In the genomic region with DNA sequence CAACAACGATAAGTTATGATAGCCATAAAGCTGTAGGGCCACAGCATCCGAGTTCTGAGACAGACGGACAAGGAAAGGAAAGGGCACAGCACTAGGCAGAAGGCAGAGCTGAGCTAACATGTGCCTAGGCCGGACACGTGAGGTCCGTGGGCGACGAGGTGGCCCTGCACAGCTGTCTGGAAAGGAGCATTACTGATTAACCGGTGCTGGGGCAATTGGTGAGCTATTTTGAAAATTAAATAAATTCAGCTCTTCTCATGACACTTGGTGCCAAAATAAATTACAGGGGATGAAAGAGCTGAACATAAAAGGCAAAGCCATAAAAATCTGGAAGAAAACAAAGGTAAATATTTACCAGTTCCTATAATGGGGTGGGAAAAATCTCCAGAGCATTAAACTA, we compare ENCODE assay signal across 27 mouse cellular contexts.
DNase-seq lines count a peak whose midpoint lies in the region; ATAC-seq lines count a peak whose summit lies in the region.
"Had no signal": no experiment of that assay in that cellular context is flagged by ENCODE, and none has a peak within 500 bp of the region (broad histone marks: within the 10 kb centered on the region; RNA-seq: fewer than 3 reads in every experiment).

No protein-coding gene starts in this region.

- H3K4me3 ChIP-seq in intestine, embryonic 16.5 days (ENCODE audit: low read length): no peak overlapping the region
- H3K4me3 ChIP-seq in intestine, embryonic 15.5 days (replicated peaks): no peak overlapping the region
- no peak overlapping the region for H3K4me3 ChIP-seq in kidney, embryonic 16.5 days (ENCODE audit: low read length)
- H3K4me3 ChIP-seq: hindbrain, embryonic 13.5 days; limb, embryonic 13.5 days; liver, embryonic 13.5 days; neural tube, embryonic 15.5 days; stomach, embryonic 15.5 days had no signal

- intact Hi-C loops in heart, postnatal 25 days (cut with DNase I): no loop called here

- ATAC-seq in intestine, embryonic 16.5 days: peak; percentile 53; the same call in 1 of the 2 replicates
- ATAC-seq in intestine, embryonic 15.5 days: no peak
- ATAC-seq in kidney, embryonic 16.5 days (ENCODE audit: low FRiP score, low TSS enrichment): peak; percentile 88
- ATAC-seq: forebrain, embryonic 14.5 days had no signal

- H3K27ac ChIP-seq in intestine, embryonic 16.5 days (ENCODE audit: low read length): no peak overlapping the region
- H3K27ac ChIP-seq in intestine, embryonic 15.5 days: no peak overlapping the region
- no peak overlapping the region for H3K27ac ChIP-seq in kidney, embryonic 16.5 days (ENCODE audit: low read length)
- H3K27ac ChIP-seq: hindbrain, embryonic 13.5 days; limb, embryonic 13.5 days; liver, embryonic 13.5 days; neural tube, embryonic 15.5 days; stomach, embryonic 15.5 days had no signal

- no peaks in the 10 kb centered on the region for H3K27me3 ChIP-seq in intestine, embryonic 16.5 days (replicated peaks; ENCODE audit: control insufficient read depth, insufficient read depth, low read length)
- H3K27me3 ChIP-seq in intestine, embryonic 15.5 days (replicated peaks): 0 out of 2 replicates have a peak, but pooled peaks cover 3% of the 10 kb centered on the region
- no peaks in the 10 kb centered on the region for H3K27me3 ChIP-seq in kidney, embryonic 16.5 days (ENCODE audit: insufficient read depth, low read length)
- H3K27me3 ChIP-seq: stomach, embryonic 15.5 days had no signal

- H3K9me3 ChIP-seq in intestine, embryonic 16.5 days (ENCODE audit: control insufficient read depth, low read length): no peaks in the 10 kb centered on the region
- no peaks in the 10 kb centered on the region for H3K9me3 ChIP-seq in intestine, embryonic 15.5 days
- no peaks in the 10 kb centered on the region for H3K9me3 ChIP-seq in kidney, embryonic 16.5 days (ENCODE audit: low read length)
- H3K9me3 ChIP-seq: G1E; hindbrain, embryonic 13.5 days; limb, embryonic 13.5 days; liver, embryonic 13.5 days; neural tube, embryonic 15.5 days; stomach, embryonic 15.5 days had no signal

- WGBS in intestine, embryonic 16.5 days: 52% methylated on average over 9 of the region's 9 CpGs
- 40% methylated on average over 9 of the region's 9 CpGs for WGBS in intestine, embryonic 15.5 days
- WGBS in kidney, embryonic 16.5 days: 53% methylated on average over 9 of the region's 9 CpGs

- DNase-seq in kidney, adult 18-20 months: peak; percentile 77
- peak; percentile 87 to 92 for DNase-seq in kidney, postnatal 36 days
- DNase-seq in heart, postnatal 25 days (ENCODE audit: low spot score): no peak
- no peak for DNase-seq in left cerebral cortex, adult 9 months (ENCODE audit: low spot score in 2 of 2)
- DNase-seq in T-cell, adult 2 months (ENCODE audit: low spot score): no peak
- DNase-seq: adrenal gland, postnatal 14 days; cerebellum, adult 11 months; cerebellum, adult 9-10 months; cerebellum, postnatal 36 days; gastrocnemius, postnatal 25 days; heart, adult 18-20 months; heart, postnatal 14 days; liver, embryonic 13.5 days; lung, embryonic 14.5 days; lung, postnatal 14 days; midbrain, embryonic 14.5 days; retina, postnatal 1 day; right cerebral cortex, postnatal 14 days had no signal

- no peaks in the 10 kb centered on the region for H3K36me3 ChIP-seq in intestine, embryonic 16.5 days (ENCODE audit: control insufficient read depth, insufficient read depth, low read length)
- no peaks in the 10 kb centered on the region for H3K36me3 ChIP-seq in intestine, embryonic 15.5 days
- H3K36me3 ChIP-seq in kidney, embryonic 16.5 days (ENCODE audit: insufficient read depth, low read length): no peaks in the 10 kb centered on the region
- H3K36me3 ChIP-seq: G1E; hindbrain, embryonic 13.5 days; limb, embryonic 13.5 days; liver, embryonic 13.5 days; neural tube, embryonic 15.5 days; stomach, embryonic 15.5 days had no signal

- no peak overlapping the region for H3K9ac ChIP-seq in intestine, embryonic 16.5 days (ENCODE audit: low read depth, low read length)
- no peak overlapping the region for H3K9ac ChIP-seq in intestine, embryonic 15.5 days
- H3K9ac ChIP-seq in kidney, embryonic 16.5 days (replicated peaks; ENCODE audit: low read length): no peak overlapping the region
- H3K9ac ChIP-seq: hindbrain, embryonic 13.5 days; limb, embryonic 13.5 days; liver, embryonic 13.5 days; lung, embryonic 14.5 days; neural tube, embryonic 15.5 days; stomach, embryonic 15.5 days had no signal

- no peak overlapping the region for H3K4me2 ChIP-seq in intestine, embryonic 16.5 days (ENCODE audit: low read depth, low read length)
- H3K4me2 ChIP-seq in intestine, embryonic 15.5 days (replicated peaks): no peak overlapping the region
- no peak overlapping the region for H3K4me2 ChIP-seq in kidney, embryonic 16.5 days (replicated peaks; ENCODE audit: low read depth, low read length)
- H3K4me2 ChIP-seq: hindbrain, embryonic 13.5 days; limb, embryonic 13.5 days; liver, embryonic 13.5 days; lung, embryonic 14.5 days; neural tube, embryonic 15.5 days; stomach, embryonic 15.5 days had no signal

- H3K4me1 ChIP-seq in intestine, embryonic 16.5 days (ENCODE audit: control insufficient read depth, insufficient read depth, low read length): 0 out of 2 replicates have a peak, but pooled peaks cover 3% of the 10 kb centered on the region
- H3K4me1 ChIP-seq in intestine, embryonic 15.5 days (replicated peaks): peaks cover 2% of the 10 kb centered on the region; the same call in 1 of the 2 replicates
- H3K4me1 ChIP-seq in kidney, embryonic 16.5 days (ENCODE audit: insufficient read depth, low read length): peaks cover 23% of the 10 kb centered on the region
- H3K4me1 ChIP-seq: neural tube, embryonic 15.5 days; stomach, embryonic 15.5 days had no signal

Comparison
In these comparisons a context has a peak if more than half of its experiments do, and no peak if none do; other contexts are left out.
1. DNase-seq: peak in kidney, adult 18-20 months (single experiment) and kidney, postnatal 36 days (2 of 2); none in heart, postnatal 25 days (single experiment), left cerebral cortex, adult 9 months (0 of 2) and T-cell, adult 2 months (single experiment).